Mouse (Mus musculus) kidney, adult 2 months (tissue): ENCODE measurements around the gene Gcg.

Experiments used
- CTCF ChIP-seq: fragments of 200-500 bp; conservative IDR thresholded peaks from 2 replicates; pipeline ENCODE4 v1.5.1; 2011; ENCODE audit warnings: low read depth, mild to moderate bottlenecking, control low read depth, low read length, moderate library complexity, mixed read lengths; ENCODE audit not compliant: insufficient read depth, insufficient read length
- POLR2A ChIP-seq: fragments of 200-500 bp; IDR thresholded peaks from one replicate; pipeline ENCODE4 v1.6.1; 2011; ENCODE audit warnings: low read depth, low read length, control low read depth

- TF ChIP-seq POLR2A (no peak), CTCF (no peak)
Observed at GRCm38 (mm10) chr2:62469551-62469950, 13.9 kb downstream of the Gcg start.
